Comparison of ENCODE assay signal across 10 mouse cellular contexts in genomic region chr8:104540710-104541514, GRCm38 (mm10). TPM values are rescaled to one million over a fixed set of nuclear protein-coding genes. Genes with fewer than 3 reads are reported as not detected.
DNase-seq lines count a peak whose midpoint lies in the region; ATAC-seq lines count a peak whose summit lies in the region.
"Had no signal": no experiment of that assay in that cellular context is flagged by ENCODE, and none has a peak within 500 bp of the region (broad histone marks: within the 10 kb centered on the region; RNA-seq: fewer than 3 reads in every experiment).

No protein-coding gene starts in this region.

- ATAC-seq in forebrain, embryonic 11.5 days (replicated peaks; ENCODE audit: low FRiP score) = peak; percentile 65
- peak; percentile 58; the same call in 1 of the 2 replicates for ATAC-seq in intestine, embryonic 14.5 days (replicated peaks; ENCODE audit: low FRiP score, low TSS enrichment, low read depth)
- peak; percentile 21; the same call in 1 of the 2 replicates for ATAC-seq in liver, embryonic 12.5 days

- peak overlapping the region; percentile 47 for H3K9ac ChIP-seq in forebrain, embryonic 11.5 days (ENCODE audit: low read length)
- no peak overlapping the region for H3K9ac ChIP-seq in intestine, embryonic 14.5 days (ENCODE audit: low read length)
- peak overlapping the region; percentile 22 for H3K9ac ChIP-seq in liver, embryonic 12.5 days

- H3K27ac ChIP-seq in forebrain, embryonic 11.5 days (ENCODE audit: low read depth, low read length) = no peak overlapping the region
- H3K27ac ChIP-seq in intestine, embryonic 14.5 days (ENCODE audit: low read depth) = no peak overlapping the region
- H3K27ac ChIP-seq in liver, embryonic 12.5 days = no peak overlapping the region

- H3K27me3 ChIP-seq in forebrain, embryonic 11.5 days (ENCODE audit: control insufficient read depth, insufficient read depth, low read length) = peaks cover 47% of the 10 kb centered on the region
- H3K27me3 ChIP-seq in intestine, embryonic 14.5 days (replicated peaks; ENCODE audit: control insufficient read depth, insufficient read depth, low read length) = peaks cover 64% of the 10 kb centered on the region
- H3K27me3 ChIP-seq in liver, embryonic 12.5 days (replicated peaks) = peaks cover 72% of the 10 kb centered on the region
- H3K27me3 ChIP-seq: CH12.LX had no signal

- H3K36me3 ChIP-seq in forebrain, embryonic 11.5 days (ENCODE audit: control insufficient read depth, insufficient read depth, low read length) = no peaks in the 10 kb centered on the region
- H3K36me3 ChIP-seq in intestine, embryonic 14.5 days (ENCODE audit: control insufficient read depth, insufficient read depth, low read length) = no peaks in the 10 kb centered on the region
- no peaks in the 10 kb centered on the region for H3K36me3 ChIP-seq in liver, embryonic 12.5 days

- WGBS in forebrain, embryonic 11.5 days = under 1% methylated on average over 72 of the region's 76 CpGs
- WGBS in intestine, embryonic 14.5 days = 2% methylated on average over 73 of the region's 76 CpGs
- under 1% methylated on average over 76 of the region's 76 CpGs for WGBS in liver, embryonic 12.5 days (ENCODE audit: insufficient replicate concordance)

- peaks cover 3% of the 10 kb centered on the region; the same call in 1 of the 2 replicates for H3K4me1 ChIP-seq in forebrain, embryonic 11.5 days (replicated peaks; ENCODE audit: control insufficient read depth, insufficient read depth, low read length)
- peaks cover 7% of the 10 kb centered on the region; the same call in 1 of the 2 replicates for H3K4me1 ChIP-seq in intestine, embryonic 14.5 days (replicated peaks; ENCODE audit: control insufficient read depth, insufficient read depth, low read length)
- peaks cover 17% of the 10 kb centered on the region for H3K4me1 ChIP-seq in liver, embryonic 12.5 days

- peak; percentile 29 for DNase-seq in gastrocnemius, postnatal 10 days
- DNase-seq in gastrocnemius, postnatal 25 days = no peak
- DNase-seq in adrenal gland, postnatal 25 days = peak; percentile 28
- DNase-seq in forebrain, embryonic 11.5 days (ENCODE audit: low spot score) = peak; percentile 69
- DNase-seq in intestine, embryonic 14.5 days (ENCODE audit: low spot score) = peak; percentile 60
- peak; percentile 72 for DNase-seq in right cerebral cortex, adult 18-20 months
- no peak for DNase-seq in spleen, postnatal 14 days (ENCODE audit: low spot score in 2 of 2)

- H3K4me3 ChIP-seq in forebrain, embryonic 11.5 days (ENCODE audit: low read depth, low read length) = peak overlapping the region; percentile 49
- peak overlapping the region; percentile 44 for H3K4me3 ChIP-seq in intestine, embryonic 14.5 days (ENCODE audit: low read depth, low read length)
- H3K4me3 ChIP-seq in liver, embryonic 12.5 days = peak overlapping the region; percentile 55

- H3K9me3 ChIP-seq in forebrain, embryonic 11.5 days (ENCODE audit: control insufficient read depth, low read length) = no peaks in the 10 kb centered on the region
- no peaks in the 10 kb centered on the region for H3K9me3 ChIP-seq in intestine, embryonic 14.5 days (ENCODE audit: control insufficient read depth, low read length)
- H3K9me3 ChIP-seq in liver, embryonic 12.5 days (replicated peaks) = no peaks in the 10 kb centered on the region

- H3K4me2 ChIP-seq in forebrain, embryonic 11.5 days (ENCODE audit: low read depth, low read length, severe bottlenecking) = peak overlapping the region; percentile 95
- H3K4me2 ChIP-seq in intestine, embryonic 14.5 days (ENCODE audit: low read length) = peak overlapping the region; percentile 88
- H3K4me2 ChIP-seq in liver, embryonic 12.5 days = peak overlapping the region; percentile 72

RNA-seq across cellular contexts. Expression of gene Car7, which starts 6.4 kb away (rescaled TPM):
- total RNA-seq in gastrocnemius, postnatal 10 days (2021) = 1 to 10 TPM in 1 of 2 experiments, under 1 TPM in 1; 0.56 to 1.6 TPM
- 1 to 10 TPM; 1.0 to 1.2 TPM for total RNA-seq in gastrocnemius, postnatal 25 days (2021)
- total RNA-seq in adrenal gland, postnatal 25 days (2021) = 2.3 and 2.6 TPM in 2 replicates
- polyA plus RNA-seq in forebrain, embryonic 11.5 days (2014; fragmentation: Nextera tagmentation; extraction: Ambion mirVana) = 0.63 and 0.79 TPM in 2 replicates
- polyA plus RNA-seq in intestine, embryonic 14.5 days (2014; fragmentation: Nextera tagmentation; extraction: Ambion mirVana) = 0.92 and 2.0 TPM in 2 replicates
- polyA plus RNA-seq in liver, embryonic 12.5 days (2016; fragmentation: Nextera tagmentation; extraction: Ambion mirVana) = 2.2 and 2.3 TPM in 2 replicates

RNA-seq across cellular contexts. Expression of gene Nae1, which starts 6.5 kb away (rescaled TPM):
- 10 to 100 TPM; 27.0 to 27.4 TPM for total RNA-seq in gastrocnemius, postnatal 10 days (2021)
- total RNA-seq in gastrocnemius, postnatal 25 days (2021) = 10 to 100 TPM; 19.7 to 22.8 TPM
- 39.4 and 43.1 TPM in 2 replicates for total RNA-seq in adrenal gland, postnatal 25 days (2021)
- 132 and 147 TPM in 2 replicates for polyA plus RNA-seq in forebrain, embryonic 11.5 days (2014; fragmentation: Nextera tagmentation; extraction: Ambion mirVana)
- 85.8 and 98.9 TPM in 2 replicates for polyA plus RNA-seq in intestine, embryonic 14.5 days (2014; fragmentation: Nextera tagmentation; extraction: Ambion mirVana)
- polyA plus RNA-seq in liver, embryonic 12.5 days (2016; fragmentation: Nextera tagmentation; extraction: Ambion mirVana) = 47.5 and 48.8 TPM in 2 replicates

RNA-seq across cellular contexts. Expression of gene Terb1, which starts 31.2 kb away (rescaled TPM):
- not detected for total RNA-seq in gastrocnemius, postnatal 10 days (2021)
- under 1 TPM in 1 of 2 experiments, not detected in 1; 0.10 TPM for total RNA-seq in gastrocnemius, postnatal 25 days (2021)
- total RNA-seq in adrenal gland, postnatal 25 days (2021) = not detected in 2 replicates
- 0.15 and 0.17 TPM in 2 replicates for polyA plus RNA-seq in forebrain, embryonic 11.5 days (2014; fragmentation: Nextera tagmentation; extraction: Ambion mirVana)
- 0.34 and 0.36 TPM in 2 replicates for polyA plus RNA-seq in intestine, embryonic 14.5 days (2014; fragmentation: Nextera tagmentation; extraction: Ambion mirVana)
- 0.04 and 0.07 TPM in 2 replicates for polyA plus RNA-seq in liver, embryonic 12.5 days (2016; fragmentation: Nextera tagmentation; extraction: Ambion mirVana)
- total RNA-seq: CH12.LX; hematopoietic stem cell, adult 5-6 weeks had no signal

RNA-seq across cellular contexts. Expression of gene Pdp2, which starts 50.3 kb away (rescaled TPM):
- 1 to 10 TPM; 3.8 to 4.7 TPM for total RNA-seq in gastrocnemius, postnatal 10 days (2021)
- total RNA-seq in gastrocnemius, postnatal 25 days (2021) = 1 to 10 TPM; 2.8 to 2.9 TPM
- 31.0 and 32.4 TPM in 2 replicates for total RNA-seq in adrenal gland, postnatal 25 days (2021)
- polyA plus RNA-seq in forebrain, embryonic 11.5 days (2014; fragmentation: Nextera tagmentation; extraction: Ambion mirVana) = 16.5 and 18.7 TPM in 2 replicates
- polyA plus RNA-seq in intestine, embryonic 14.5 days (2014; fragmentation: Nextera tagmentation; extraction: Ambion mirVana) = 13.4 and 14.9 TPM in 2 replicates
- 5.8 and 6.0 TPM in 2 replicates for polyA plus RNA-seq in liver, embryonic 12.5 days (2016; fragmentation: Nextera tagmentation; extraction: Ambion mirVana)

Comparison
In these comparisons a context has a peak if more than half of its experiments do, and no peak if none do; other contexts are left out.
1. DNase-seq: peak in gastrocnemius, postnatal 10 days (single experiment), adrenal gland, postnatal 25 days (single experiment), forebrain, embryonic 11.5 days (single experiment), intestine, embryonic 14.5 days (single experiment) and right cerebral cortex, adult 18-20 months (single experiment); none in gastrocnemius, postnatal 25 days (single experiment) and spleen, postnatal 14 days (0 of 2).
2. Peak in every context shown above with its lines, with median percentiles within 50 percentile points of each other: ATAC-seq, H3K4me2 ChIP-seq and H3K4me3 ChIP-seq.